Mouse (Mus musculus) thymus, adult 2 months (tissue): ENCODE measurements around the gene Inpp4a.

ENCODE experiments used
- CTCF ChIP-seq: fragments of 200-500 bp; IDR thresholded peaks from 2 replicates; pipeline ENCODE4 v1.5.1; 2012; ENCODE audit warnings: mild to moderate bottlenecking, control low read depth, low read length, moderate library complexity, borderline replicate concordance; ENCODE audit not compliant: control insufficient read depth, poor library complexity, insufficient read depth; ENCODE audit errors: extremely low read depth
- POLR2A ChIP-seq: fragments of 200-500 bp; IDR thresholded peaks from 2 replicates; pipeline ENCODE4 v1.6.1; 2012; ENCODE audit warnings: mild to moderate bottlenecking, low read length, control low read depth, moderate library complexity; ENCODE audit not compliant: control insufficient read depth, poor library complexity, insufficient read depth; ENCODE audit errors: extremely low read depth

- TF ChIP-seq CTCF, result no peak
- TF ChIP-seq POLR2A, result no peak
Measured at GRCm38 (mm10) chr1:37379536-37379935, 79.9 kb downstream of the Inpp4a start.
